Mouse (Mus musculus): ENCODE results near the gene Lrrc27. TPM values are rescaled to one million over a fixed set of nuclear protein-coding genes. Genes with fewer than 3 reads are reported as not detected.

The Lrrc27 gene
- polyA plus RNA-seq, 1 experiment from 2014 or later: 5.1 TPM

- Histone ChIP-seq H3K4me2 (ENCODE audit: low read depth) (no peak overlapping the region), H3K36me3 (ENCODE audit: control insufficient read depth, insufficient read depth, low read length) (no peaks in the 10 kb centered on the region), H3K4me1 (ENCODE audit: control insufficient read depth, insufficient read depth, low read length) (peaks cover 7% of the 10 kb centered on the region), H3K27me3 (ENCODE audit: control insufficient read depth, insufficient read depth, low read length) (peaks cover 9% of the 10 kb centered on the region; the same call in 1 of the 2 replicates), H3K4me3 (ENCODE audit: low read depth, low read length) (no peak overlapping the region), H3K9ac (ENCODE audit: low read length) (no peak overlapping the region), H3K27ac (ENCODE audit: low read depth, low read length) (no peak overlapping the region), H3K9me3 (ENCODE audit: control insufficient read depth, low read length) (no peaks in the 10 kb centered on the region)
- DNase-seq (ENCODE audit: low spot score) (no peak), ATAC-seq (ENCODE audit: insufficient read depth, low FRiP score, low TSS enrichment) (no peak)
- WGBS: 74% methylated on average over 9 of the region's 9 CpGs
Observed at GRCm38 (mm10) chr7:139252986-139253385, 40.2 kb downstream of the Lrrc27 start.

GRCm38 (mm10) chr7:139253462-139253861 is 40.7 kb downstream of the Lrrc27 start:
- WGBS: 74% methylated on average over 3 of the region's 3 CpGs
- no peak overlapping the region for H3K9ac ChIP-seq (ENCODE audit: low read length)
- DNase-seq (ENCODE audit: low spot score) (no peak), ATAC-seq (ENCODE audit: insufficient read depth, low FRiP score, low TSS enrichment) (no peak)
- no peak overlapping the region for H3K27ac ChIP-seq (ENCODE audit: low read depth, low read length)
- no peak overlapping the region for H3K4me3 ChIP-seq (ENCODE audit: low read depth, low read length)
- H3K27me3 ChIP-seq (ENCODE audit: control insufficient read depth, insufficient read depth, low read length): peaks cover 9% of the 10 kb centered on the region; the same call in 1 of the 2 replicates
- H3K4me2 ChIP-seq (ENCODE audit: low read depth): no peak overlapping the region
- H3K36me3 ChIP-seq (ENCODE audit: control insufficient read depth, insufficient read depth, low read length): no peaks in the 10 kb centered on the region
- peaks cover 7% of the 10 kb centered on the region for H3K4me1 ChIP-seq (ENCODE audit: control insufficient read depth, insufficient read depth, low read length)
- no peaks in the 10 kb centered on the region for H3K9me3 ChIP-seq (ENCODE audit: control insufficient read depth, low read length)

GRCm38 (mm10) chr7:139254626-139255025 is 41.8 kb downstream of the Lrrc27 start:
- 88% methylated on average over 5 of the region's 5 CpGs for WGBS
- H3K27ac ChIP-seq (ENCODE audit: low read depth, low read length): no peak overlapping the region
- no peaks in the 10 kb centered on the region for H3K4me1 ChIP-seq (ENCODE audit: control insufficient read depth, insufficient read depth, low read length)
- H3K4me3 ChIP-seq (ENCODE audit: low read depth, low read length): no peak overlapping the region
- H3K36me3 ChIP-seq (ENCODE audit: control insufficient read depth, insufficient read depth, low read length): no peaks in the 10 kb centered on the region
- no peaks in the 10 kb centered on the region for H3K9me3 ChIP-seq (ENCODE audit: control insufficient read depth, low read length)
- H3K9ac ChIP-seq (ENCODE audit: low read length): no peak overlapping the region
- H3K27me3 ChIP-seq (ENCODE audit: control insufficient read depth, insufficient read depth, low read length): peaks cover 3% of the 10 kb centered on the region; the same call in 1 of the 2 replicates
- DNase-seq (ENCODE audit: low spot score): no peak
- H3K4me2 ChIP-seq (ENCODE audit: low read depth): no peak overlapping the region
- no peak for ATAC-seq (ENCODE audit: insufficient read depth, low FRiP score, low TSS enrichment)

- Histone ChIP-seq H3K4me2 (ENCODE audit: low read depth) (no peak overlapping the region), H3K4me3 (ENCODE audit: low read depth, low read length) (no peak overlapping the region), H3K27me3 (ENCODE audit: control insufficient read depth, insufficient read depth, low read length) (no peaks in the 10 kb centered on the region), H3K4me1 (ENCODE audit: control insufficient read depth, insufficient read depth, low read length) (no peaks in the 10 kb centered on the region), H3K9ac (ENCODE audit: low read length) (no peak overlapping the region), H3K27ac (ENCODE audit: low read depth, low read length) (no peak overlapping the region), H3K36me3 (ENCODE audit: control insufficient read depth, insufficient read depth, low read length) (no peaks in the 10 kb centered on the region), H3K9me3 (ENCODE audit: control insufficient read depth, low read length) (no peaks in the 10 kb centered on the region)
- DNase-seq (ENCODE audit: low spot score) (no peak), ATAC-seq (ENCODE audit: insufficient read depth, low FRiP score, low TSS enrichment) (no peak)
- WGBS: 79% methylated on average over 10 of the region's 10 CpGs
Observed at GRCm38 (mm10) chr7:139257752-139258542, 45.2 kb downstream of the Lrrc27 start.

GRCm38 (mm10) chr7:139264337-139264736 is 51.5 kb downstream of the Lrrc27 start:
- Histone ChIP-seq H3K27me3 (ENCODE audit: control insufficient read depth, insufficient read depth, low read length) (no peaks in the 10 kb centered on the region), H3K4me1 (ENCODE audit: control insufficient read depth, insufficient read depth, low read length) (no peaks in the 10 kb centered on the region), H3K4me2 (ENCODE audit: low read depth) (no peak overlapping the region), H3K9me3 (ENCODE audit: control insufficient read depth, low read length) (no peaks in the 10 kb centered on the region), H3K4me3 (ENCODE audit: low read depth, low read length) (no peak overlapping the region), H3K9ac (ENCODE audit: low read length) (no peak overlapping the region), H3K27ac (ENCODE audit: low read depth, low read length) (no peak overlapping the region), H3K36me3 (ENCODE audit: control insufficient read depth, insufficient read depth, low read length) (no peaks in the 10 kb centered on the region)
- WGBS: 59% methylated on average over 4 of the region's 4 CpGs
- DNase-seq (ENCODE audit: low spot score) (no peak), ATAC-seq (ENCODE audit: insufficient read depth, low FRiP score, low TSS enrichment) (no peak)

GRCm38 (mm10) chr7:139265634-139266033 is 52.8 kb downstream of the Lrrc27 start:
- Histone ChIP-seq H3K4me2 (ENCODE audit: low read depth) (no peak overlapping the region), H3K9ac (ENCODE audit: low read length) (no peak overlapping the region), H3K27ac (ENCODE audit: low read depth, low read length) (no peak overlapping the region), H3K4me1 (ENCODE audit: control insufficient read depth, insufficient read depth, low read length) (no peaks in the 10 kb centered on the region), H3K36me3 (ENCODE audit: control insufficient read depth, insufficient read depth, low read length) (no peaks in the 10 kb centered on the region), H3K27me3 (ENCODE audit: control insufficient read depth, insufficient read depth, low read length) (no peaks in the 10 kb centered on the region), H3K9me3 (ENCODE audit: control insufficient read depth, low read length) (no peaks in the 10 kb centered on the region), H3K4me3 (ENCODE audit: low read depth, low read length) (no peak overlapping the region)
- WGBS: 77% methylated on average over 6 of the region's 6 CpGs
- ATAC-seq (ENCODE audit: insufficient read depth, low FRiP score, low TSS enrichment) (no peak), DNase-seq (ENCODE audit: low spot score) (no peak)

- Histone ChIP-seq H3K27ac (ENCODE audit: low read depth, low read length) (no peak overlapping the region), H3K36me3 (ENCODE audit: control insufficient read depth, insufficient read depth, low read length) (no peaks in the 10 kb centered on the region), H3K4me3 (ENCODE audit: low read depth, low read length) (no peak overlapping the region), H3K4me1 (ENCODE audit: control insufficient read depth, insufficient read depth, low read length) (no peaks in the 10 kb centered on the region), H3K27me3 (ENCODE audit: control insufficient read depth, insufficient read depth, low read length) (no peaks in the 10 kb centered on the region), H3K9me3 (ENCODE audit: control insufficient read depth, low read length) (no peaks in the 10 kb centered on the region), H3K4me2 (ENCODE audit: low read depth) (no peak overlapping the region), H3K9ac (ENCODE audit: low read length) (no peak overlapping the region)
- 84% methylated on average over 6 of the region's 6 CpGs for WGBS
- ATAC-seq (ENCODE audit: insufficient read depth, low FRiP score, low TSS enrichment): no peak
- DNase-seq (ENCODE audit: low spot score): no peak
Observed at GRCm38 (mm10) chr7:139266431-139266830, 53.6 kb downstream of the Lrrc27 start.

- no peak for ATAC-seq (ENCODE audit: insufficient read depth, low FRiP score, low TSS enrichment)
- WGBS: 77% methylated on average over 8 of the region's 8 CpGs
Observed at GRCm38 (mm10) chr7:139266886-139267870, 54.4 kb downstream of the Lrrc27 start.

More at GRCm38 (mm10) chr7:139266886-139267870, 54.4 kb downstream of the Lrrc27 start:
- no peak overlapping the region for H3K4me2 ChIP-seq (ENCODE audit: low read depth)
- no peak for DNase-seq (ENCODE audit: low spot score)
- H3K36me3 ChIP-seq (ENCODE audit: control insufficient read depth, insufficient read depth, low read length): no peaks in the 10 kb centered on the region
- H3K4me3 ChIP-seq (ENCODE audit: low read depth, low read length): no peak overlapping the region
- no peaks in the 10 kb centered on the region for H3K9me3 ChIP-seq (ENCODE audit: control insufficient read depth, low read length)
- no peak overlapping the region; the same call in 1 of the 2 replicates for H3K9ac ChIP-seq (ENCODE audit: low read length)
- no peaks in the 10 kb centered on the region for H3K27me3 ChIP-seq (ENCODE audit: control insufficient read depth, insufficient read depth, low read length)
- H3K4me1 ChIP-seq (ENCODE audit: control insufficient read depth, insufficient read depth, low read length): no peaks in the 10 kb centered on the region
- no peak overlapping the region for H3K27ac ChIP-seq (ENCODE audit: low read depth, low read length)
